Mouse (Mus musculus) embryonic facial prominence, embryonic 10.5 days (tissue): ENCODE measurements around the gene Ints7. TPM values are rescaled to one million over a fixed set of nuclear protein-coding genes. Genes with fewer than 3 reads are reported as not detected.

Source experiments
- DNase-seq: peaks from one replicate; pipeline ENCODE4 v3.0.0-alpha.2; 2017; ENCODE audit warnings: low spot score
- H3K27ac ChIP-seq: fragments of 300-500 bp; sonication (generic); replicated peaks from 2 replicates; pipeline ENCODE4 v1.5.1; 2016; ENCODE audit warnings: mild to moderate bottlenecking
- H3K27me3 ChIP-seq: fragments of 300-500 bp; sonication (generic); replicated peaks from 2 replicates; pipeline ENCODE4 v1.6.1; 2016; ENCODE audit warnings: low read depth, mild to moderate bottlenecking; ENCODE audit not compliant: poor library complexity, severe bottlenecking
- H3K36me3 ChIP-seq: fragments of 300-500 bp; sonication (generic); replicated peaks from 2 replicates; pipeline ENCODE4 v1.6.1; 2016; ENCODE audit warnings: mild to moderate bottlenecking, moderate library complexity
- H3K4me1 ChIP-seq: fragments of 300-500 bp; sonication (generic); 2 replicates; pipeline ENCODE4 v1.6.1; 2016
- H3K4me3 ChIP-seq: fragments of 300-500 bp; sonication (generic); 2 replicates; pipeline ENCODE4 v1.5.1; 2016; ENCODE audit warnings: mild to moderate bottlenecking, moderate library complexity
- H3K9me3 ChIP-seq: fragments of 300-500 bp; sonication (generic); 2 replicates; pipeline ENCODE4 v1.6.1; 2016; ENCODE audit warnings: mild to moderate bottlenecking
- WGBS: fragments of 180-500 bp; shearing (Covaris S2); methylation state at CpG from one replicate; pipeline ENCODE4 v1.1.7; 2016; 5-methylcytosine and 5-hydroxymethylcytosine counted together
- polyA plus RNA-seq: library from polyadenylated mRNA; unstranded; fragments of >200 nt; fragmentation: Nextera tagmentation; extraction: Ambion mirVana; gene quantifications from 2 replicates; pipeline ENCODE4 v1.2.1, GENCODE M21; 2016

Gene Ints7
- polyA plus RNA-seq, 1 experiment from 2014 or later, result 80.2 TPM

DNA sequence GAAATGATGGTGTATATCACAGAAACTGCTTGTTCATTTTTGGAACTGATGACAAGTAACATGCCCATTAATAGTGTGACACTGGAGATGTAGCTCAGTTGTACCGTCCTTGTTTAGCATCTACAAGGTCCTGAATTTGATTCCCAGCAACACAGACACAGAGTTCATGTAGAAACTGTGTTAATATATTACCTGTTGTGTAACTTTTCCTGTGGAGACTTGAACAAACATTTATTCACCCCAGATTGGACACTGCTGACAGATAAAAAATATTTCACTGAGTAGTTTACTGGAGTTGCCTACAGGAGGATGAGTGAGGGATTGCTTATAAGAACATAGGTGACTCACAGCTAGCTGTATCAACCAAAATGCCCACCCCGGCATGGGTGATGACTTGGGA is 13.3 kb downstream of the Ints7 start:
- no peak for DNase-seq
- Histone ChIP-seq H3K4me3 (no peak overlapping the region), H3K27ac (no peak overlapping the region), H3K4me1 (no peaks in the 10 kb centered on the region), H3K36me3 (peaks cover 98% of the 10 kb centered on the region), H3K27me3 (no peaks in the 10 kb centered on the region), H3K9me3 (no peaks in the 10 kb centered on the region)
- 97% methylated on average over 2 of the region's 2 CpGs for WGBS

DNA sequence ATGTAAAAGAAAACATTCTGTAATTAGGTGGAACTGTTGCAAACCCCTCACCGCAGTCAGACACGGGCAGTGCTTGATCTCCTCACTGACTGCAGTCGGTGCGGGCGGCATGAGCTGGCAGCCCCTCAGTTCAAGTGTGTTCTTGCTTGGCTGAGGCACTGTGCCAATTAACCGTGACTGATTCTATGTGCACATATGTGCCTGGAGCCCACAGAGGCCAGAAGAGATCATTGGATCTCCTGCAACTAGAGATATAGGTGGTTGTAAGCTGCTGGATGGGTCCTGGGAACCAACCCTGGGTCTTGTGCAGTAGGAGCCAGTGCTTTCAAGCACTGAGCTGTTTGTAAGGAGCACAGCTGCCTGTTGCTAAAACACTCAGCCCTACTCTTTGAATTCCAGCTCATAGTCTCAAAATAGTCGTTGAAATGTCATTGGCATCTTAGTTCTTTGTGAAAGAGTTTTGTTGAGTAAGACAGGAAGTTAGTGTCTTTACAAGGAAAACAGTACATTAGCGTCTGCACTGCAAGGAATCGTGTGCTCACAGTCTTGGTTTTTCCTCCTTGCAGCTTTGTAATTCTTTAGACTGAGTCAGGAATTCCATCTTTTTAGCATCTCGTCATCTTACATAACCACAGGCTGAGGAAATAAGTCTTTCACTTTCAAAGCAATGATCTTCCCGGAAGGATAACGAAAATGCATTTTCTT is 16.7 kb downstream of the Ints7 start:
- Histone ChIP-seq H3K27ac (no peak overlapping the region), H3K9me3 (no peaks in the 10 kb centered on the region), H3K36me3 (peaks cover 97% of the 10 kb centered on the region), H3K4me3 (no peak overlapping the region), H3K4me1 (no peaks in the 10 kb centered on the region), H3K27me3 (no peaks in the 10 kb centered on the region)
- 91% methylated on average over 12 of the region's 12 CpGs for WGBS
- DNase-seq, result no peak

DNA sequence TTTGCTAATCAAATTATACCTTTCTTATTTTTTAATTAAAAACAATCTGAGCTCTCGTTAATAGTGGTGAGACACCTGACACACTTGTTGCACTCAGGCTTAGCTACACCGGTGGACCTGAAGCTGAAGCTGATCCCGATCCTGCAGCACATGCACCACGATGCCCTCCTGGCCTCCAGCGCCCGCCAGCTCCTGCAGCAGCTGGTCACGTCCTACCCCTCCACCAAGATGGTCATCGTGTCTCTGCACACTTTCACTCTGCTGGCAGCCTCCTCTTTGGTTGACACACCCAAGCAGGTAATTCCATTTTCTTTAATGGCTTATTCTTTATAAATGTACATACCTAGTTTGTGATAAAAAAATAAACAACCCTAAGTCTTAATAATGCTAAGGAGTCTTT is 20.6 kb downstream of the Ints7 start:
- no peak overlapping the region for H3K4me3 ChIP-seq
- no peaks in the 10 kb centered on the region for H3K27me3 ChIP-seq
- H3K4me1 ChIP-seq, result no peaks in the 10 kb centered on the region
- H3K27ac ChIP-seq, result no peak overlapping the region
- H3K9me3 ChIP-seq, result no peaks in the 10 kb centered on the region
- DNase-seq, result no peak
- peaks cover 94% of the 10 kb centered on the region for H3K36me3 ChIP-seq
- 96% methylated on average over 8 of the region's 8 CpGs for WGBS

DNA sequence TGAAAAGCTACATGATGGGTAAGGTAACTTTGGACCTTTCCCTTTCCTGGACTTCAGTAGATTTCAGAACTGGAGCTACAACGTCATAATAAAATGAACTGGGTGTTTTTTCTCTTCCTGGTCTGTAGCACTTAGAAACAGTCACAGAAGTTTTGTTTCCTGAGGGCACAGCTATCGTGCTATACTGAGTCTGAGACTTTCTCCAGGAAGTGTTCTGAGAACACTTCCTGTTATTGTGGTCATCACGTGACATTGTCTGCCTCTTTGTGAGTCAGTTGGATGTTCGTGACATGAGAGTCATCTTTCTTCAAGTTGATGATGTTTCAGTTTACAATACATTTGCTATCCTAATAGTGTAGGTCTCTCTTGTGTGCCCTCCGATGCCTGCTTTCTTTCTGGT is 23.8 kb downstream of the Ints7 start:
- 85% methylated on average over 5 of the region's 5 CpGs for WGBS
- H3K36me3 ChIP-seq, result peaks cover 93% of the 10 kb centered on the region

DNA sequence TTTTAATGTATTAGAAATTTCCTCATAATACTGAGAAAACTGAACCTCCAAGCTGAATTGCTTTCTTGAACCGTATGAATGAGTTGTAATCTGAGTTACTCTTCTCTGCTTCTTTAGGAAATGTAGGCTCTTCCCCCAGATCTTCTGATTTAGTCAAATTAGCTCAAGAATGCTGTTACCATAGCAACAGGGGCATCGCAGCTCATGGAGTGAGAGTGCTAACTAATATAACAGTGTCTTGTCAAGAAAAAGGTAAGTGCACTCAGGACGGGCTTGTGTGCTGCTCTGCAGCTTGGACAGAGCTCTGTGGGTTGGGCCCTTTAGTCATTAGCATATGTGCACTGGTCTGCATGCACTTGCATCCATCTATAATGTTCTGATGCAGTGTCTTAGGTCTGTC is 29.3 kb downstream of the Ints7 start:
- no peaks in the 10 kb centered on the region for H3K9me3 ChIP-seq
- H3K27me3 ChIP-seq, result no peaks in the 10 kb centered on the region
- H3K4me1 ChIP-seq, result no peaks in the 10 kb centered on the region
- no peak overlapping the region for H3K4me3 ChIP-seq
- no peak for DNase-seq
- no peak overlapping the region for H3K27ac ChIP-seq
- peaks cover 95% of the 10 kb centered on the region for H3K36me3 ChIP-seq
- 80% methylated on average over 3 of the region's 3 CpGs for WGBS

More for the DNA sequence above, 23.8 kb downstream of the Ints7 start:
- no peaks in the 10 kb centered on the region for H3K9me3 ChIP-seq
- H3K4me1 ChIP-seq, result no peaks in the 10 kb centered on the region
- H3K27ac ChIP-seq, result no peak overlapping the region
- no peak overlapping the region for H3K4me3 ChIP-seq
- H3K27me3 ChIP-seq, result no peaks in the 10 kb centered on the region
- no peak for DNase-seq

DNA sequence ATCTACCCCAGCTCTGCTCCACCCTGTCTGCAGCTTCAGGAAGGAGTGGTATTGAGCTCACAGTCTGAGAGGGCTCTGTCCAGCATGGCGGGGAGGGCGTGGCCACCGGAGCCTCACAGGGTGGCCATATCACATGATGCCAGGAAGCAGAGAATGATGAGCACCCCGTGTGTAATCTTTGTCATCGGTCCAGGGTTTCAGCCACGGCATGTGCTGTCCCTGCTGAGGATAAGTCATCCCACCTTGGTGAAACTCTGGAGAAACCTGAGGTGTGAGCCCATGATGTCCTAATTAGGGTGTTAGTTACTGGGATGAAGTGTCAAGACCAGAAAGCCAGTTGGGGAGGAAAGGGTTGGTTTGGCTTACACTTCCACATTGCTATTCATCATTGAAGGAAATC is 33.6 kb downstream of the Ints7 start:
- Histone ChIP-seq H3K36me3 (peaks cover 98% of the 10 kb centered on the region), H3K4me1 (no peaks in the 10 kb centered on the region), H3K27ac (no peak overlapping the region), H3K27me3 (no peaks in the 10 kb centered on the region), H3K4me3 (no peak overlapping the region), H3K9me3 (no peaks in the 10 kb centered on the region)
- 93% methylated on average over 6 of the region's 6 CpGs for WGBS
- DNase-seq, result no peak

DNA sequence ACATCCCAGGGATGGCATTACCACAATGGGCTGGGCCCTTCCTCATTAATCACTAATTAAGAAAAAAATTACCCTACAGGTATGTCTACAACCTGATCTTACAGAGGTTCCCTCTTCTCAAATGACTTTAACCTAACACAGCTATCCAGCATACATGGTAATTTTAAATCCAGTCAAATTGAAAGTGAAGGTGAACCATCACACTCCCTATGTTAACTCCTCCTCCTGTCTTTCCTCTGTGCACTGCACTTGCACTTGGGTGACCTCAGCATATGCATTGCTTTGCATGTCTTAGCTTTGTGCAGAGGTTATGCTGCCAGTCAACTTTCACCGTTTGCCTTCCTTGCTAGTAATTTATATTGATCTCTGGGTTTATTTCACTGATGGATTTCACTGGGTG is 34.1 kb downstream of the Ints7 start:
- no peak for DNase-seq
- peaks cover 98% of the 10 kb centered on the region for H3K36me3 ChIP-seq
- no peaks in the 10 kb centered on the region for H3K4me1 ChIP-seq
- 83% methylated on average over 1 of the region's 1 CpGs for WGBS
- H3K27ac ChIP-seq, result no peak overlapping the region
- H3K9me3 ChIP-seq, result no peaks in the 10 kb centered on the region
- no peak overlapping the region for H3K4me3 ChIP-seq
- H3K27me3 ChIP-seq, result no peaks in the 10 kb centered on the region

DNA sequence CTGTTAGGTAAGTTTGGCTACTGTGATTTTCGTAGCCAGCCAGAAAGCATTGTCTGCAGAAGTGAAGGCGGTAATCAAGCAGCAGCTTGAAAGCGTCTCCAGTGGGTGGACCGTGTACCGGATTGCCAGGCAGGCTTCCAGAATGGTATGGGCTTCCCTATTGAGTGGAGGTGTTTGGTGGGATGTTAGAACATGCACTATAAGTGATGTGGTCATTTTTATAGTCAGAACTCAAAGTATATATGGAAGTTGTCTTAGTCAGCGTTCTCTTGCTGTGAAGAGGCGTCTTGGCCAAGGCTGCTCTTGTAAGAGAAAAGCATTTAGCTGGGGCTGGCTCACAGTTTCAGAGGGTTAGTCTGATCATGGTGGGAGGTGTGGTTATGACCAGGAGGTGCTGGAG is 34.9 kb downstream of the Ints7 start:
- 95% methylated on average over 7 of the region's 7 CpGs for WGBS
- H3K9me3 ChIP-seq, result no peaks in the 10 kb centered on the region

DNA sequence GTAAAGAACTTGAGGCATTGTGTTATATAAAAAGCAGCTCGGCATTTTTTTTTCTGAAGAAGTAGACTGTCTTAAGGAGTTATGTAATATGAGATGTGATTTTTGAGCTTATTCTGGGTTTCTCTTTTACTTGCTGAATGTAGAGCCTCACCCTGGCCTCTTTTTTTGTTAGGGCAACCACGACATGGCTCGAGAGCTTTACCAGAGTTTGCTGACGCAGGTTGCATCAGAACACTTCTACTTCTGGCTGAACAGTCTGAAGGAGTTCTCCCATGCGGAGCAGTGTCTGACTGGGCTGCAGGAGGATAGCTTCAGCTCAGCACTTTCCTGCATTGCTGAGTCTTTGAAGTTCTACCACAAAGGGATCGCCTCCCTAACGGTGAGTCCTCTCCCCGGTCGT is 36.2 kb downstream of the Ints7 start:
- H3K27me3 ChIP-seq, result no peaks in the 10 kb centered on the region
- WGBS, result 89% methylated on average over 9 of the region's 9 CpGs
- no peak for DNase-seq

More for the DNA sequence above, 34.9 kb downstream of the Ints7 start:
- no peaks in the 10 kb centered on the region for H3K4me1 ChIP-seq
- H3K36me3 ChIP-seq, result peaks cover 98% of the 10 kb centered on the region
- no peak for DNase-seq
- no peaks in the 10 kb centered on the region for H3K27me3 ChIP-seq
- H3K4me3 ChIP-seq, result no peak overlapping the region
- no peak overlapping the region for H3K27ac ChIP-seq

DNA sequence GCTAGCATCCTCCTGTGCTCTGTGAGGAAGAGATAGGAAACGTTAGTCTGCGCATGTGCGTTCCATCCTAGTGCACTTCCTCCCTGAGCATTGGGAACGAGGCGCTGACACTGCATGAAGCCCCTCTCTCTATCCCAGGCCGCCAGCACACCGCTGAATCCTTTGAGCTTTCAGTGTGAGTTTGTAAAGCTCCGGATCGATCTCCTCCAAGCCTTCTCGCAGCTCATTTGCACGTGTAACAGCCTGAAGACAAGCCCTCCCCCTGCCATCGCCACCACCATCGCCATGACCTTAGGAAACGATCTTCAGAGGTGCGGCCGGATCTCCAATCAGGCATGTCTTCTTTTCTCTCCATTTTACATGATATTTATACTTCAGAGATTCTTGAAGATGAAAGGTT is 37.4 kb downstream of the Ints7 start:
- no peak overlapping the region for H3K27ac ChIP-seq
- H3K36me3 ChIP-seq, result peaks cover 98% of the 10 kb centered on the region
- WGBS, result 89% methylated on average over 16 of the region's 16 CpGs
- H3K4me1 ChIP-seq, result no peaks in the 10 kb centered on the region
- no peak for DNase-seq
- H3K9me3 ChIP-seq, result no peaks in the 10 kb centered on the region
- H3K27me3 ChIP-seq, result no peaks in the 10 kb centered on the region
- no peak overlapping the region for H3K4me3 ChIP-seq

More for the DNA sequence above, 36.2 kb downstream of the Ints7 start:
- no peak overlapping the region for H3K4me3 ChIP-seq
- H3K27ac ChIP-seq, result no peak overlapping the region
- no peaks in the 10 kb centered on the region for H3K9me3 ChIP-seq
- no peaks in the 10 kb centered on the region for H3K4me1 ChIP-seq
- peaks cover 98% of the 10 kb centered on the region for H3K36me3 ChIP-seq

DNA sequence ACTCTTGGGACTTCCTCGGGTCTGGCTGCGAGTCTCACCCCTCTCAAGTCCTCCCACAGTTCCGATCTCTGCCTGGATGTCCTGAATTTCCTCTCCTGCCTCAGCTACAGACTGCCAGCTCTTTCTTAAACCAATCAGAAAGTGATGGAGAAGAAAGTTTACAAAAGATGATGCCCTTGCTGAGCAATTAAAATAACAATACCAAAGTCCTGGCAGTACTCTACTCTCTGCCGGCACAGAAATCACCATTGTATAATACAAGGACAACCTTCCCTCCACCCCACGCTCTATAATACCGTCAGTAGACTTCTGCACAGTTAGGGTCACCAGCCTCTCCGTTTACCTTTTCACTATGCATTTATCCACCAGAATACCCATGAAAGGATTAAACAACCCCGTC is 40.8 kb downstream of the Ints7 start:
- no peak for DNase-seq
- Histone ChIP-seq H3K4me1 (no peaks in the 10 kb centered on the region), H3K9me3 (no peaks in the 10 kb centered on the region), H3K4me3 (no peak overlapping the region), H3K27me3 (no peaks in the 10 kb centered on the region), H3K36me3 (peaks cover 100% of the 10 kb centered on the region), H3K27ac (no peak overlapping the region)
- WGBS, result 89% methylated on average over 8 of the region's 8 CpGs

DNA sequence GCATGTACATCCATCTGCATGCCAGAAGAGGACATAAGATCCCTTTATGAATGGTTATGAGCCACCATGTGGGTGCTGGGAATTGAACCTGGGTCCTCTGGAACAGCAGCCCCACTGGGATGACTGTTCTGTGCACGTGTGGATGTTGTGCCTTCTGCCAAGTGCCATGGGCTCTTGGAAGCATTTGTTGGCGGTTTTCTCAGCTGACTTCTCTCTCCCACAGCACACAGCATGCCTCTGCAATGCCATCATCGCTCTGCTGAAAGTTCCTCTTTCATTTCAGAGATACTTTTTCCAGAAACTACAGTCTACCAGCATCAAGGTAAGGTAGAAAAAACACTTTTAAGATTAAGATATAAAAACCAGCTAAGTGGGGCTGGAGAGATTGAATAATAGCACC is 42.2 kb downstream of the Ints7 start:
- Histone ChIP-seq H3K4me1 (no peaks in the 10 kb centered on the region), H3K9me3 (no peaks in the 10 kb centered on the region), H3K36me3 (peaks cover 100% of the 10 kb centered on the region), H3K4me3 (no peak overlapping the region), H3K27me3 (no peaks in the 10 kb centered on the region), H3K27ac (no peak overlapping the region)
- 94% methylated on average over 3 of the region's 3 CpGs for WGBS
- DNase-seq, result no peak

DNA sequence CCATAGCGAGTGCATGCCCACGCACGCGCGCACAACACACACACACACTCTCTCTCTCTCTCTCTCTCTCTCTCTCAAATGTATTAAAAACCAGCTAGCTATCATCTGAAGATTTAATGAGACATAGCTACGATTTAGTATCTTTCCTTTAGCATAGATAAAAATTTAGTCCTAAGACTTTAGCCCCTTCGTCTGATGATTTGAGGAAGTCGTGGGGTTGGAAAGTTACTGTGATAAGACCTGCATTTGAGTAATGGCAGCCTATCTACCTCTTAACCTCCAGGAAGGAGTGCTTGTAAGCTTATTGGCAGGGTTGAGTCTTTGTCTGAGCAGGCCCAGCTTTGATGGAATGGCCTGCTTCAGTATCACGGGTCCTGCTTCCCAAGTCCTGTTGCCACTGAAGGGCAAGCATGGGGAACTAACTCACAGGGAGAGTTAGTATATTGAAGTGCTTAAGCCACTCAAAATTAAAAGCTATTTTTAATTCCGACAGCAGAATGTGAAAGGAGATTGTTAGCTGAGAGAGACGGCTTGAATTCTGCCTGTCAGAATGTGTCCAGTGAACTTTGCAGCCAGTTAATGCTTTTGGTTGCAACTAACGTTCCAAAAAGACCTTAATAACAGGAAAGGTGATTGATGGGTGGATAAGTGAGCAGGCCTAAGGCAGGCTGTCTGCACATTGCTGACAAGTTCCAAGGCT is 42.8 kb downstream of the Ints7 start:
- H3K36me3 ChIP-seq, result peaks cover 100% of the 10 kb centered on the region
- no peaks in the 10 kb centered on the region for H3K9me3 ChIP-seq
- H3K4me3 ChIP-seq, result no peak overlapping the region
- DNase-seq, result no peak
- H3K27me3 ChIP-seq, result no peaks in the 10 kb centered on the region
- WGBS, result 94% methylated on average over 12 of the region's 12 CpGs
- no peaks in the 10 kb centered on the region for H3K4me1 ChIP-seq
- H3K27ac ChIP-seq, result no peak overlapping the region
